Mouse (Mus musculus) spleen, adult 18-20 months (tissue): ENCODE results near the gene Tdrd9.

ENCODE experiments used
- DNase-seq, 2 experiments: peaks; one replicate each; pipeline ENCODE4 v3.0.0; 2022; ENCODE audit warnings: mixed read lengths in 2 of 2

Tdrd9 gene

GRCm38 (mm10) chr12:111966683-111967173 lies 4.6 kb upstream of the Tdrd9 start, which contains the start of gene Atp5mpl:
Gene Atp5mpl, minus strand, starts transcription at chr12:111966977.
- DNase-seq = peak; percentile 86 to 97

GRCm38 (mm10) chr12:111970085-111970484 lies 1.3 kb upstream of the Tdrd9 start:
- DNase-seq = no peak

GRCm38 (mm10) chr12:111972504-111972903 lies 1.1 kb downstream of the Tdrd9 start:
- no peak for DNase-seq

GRCm38 (mm10) chr12:111974578-111974977 lies 3.2 kb downstream of the Tdrd9 start:
- no peak for DNase-seq

- no peak for DNase-seq
Measured at GRCm38 (mm10) chr12:111977138-111977537, 5.8 kb downstream of the Tdrd9 start.

GRCm38 (mm10) chr12:111978274-111978673 lies 6.9 kb downstream of the Tdrd9 start:
- no peak for DNase-seq

GRCm38 (mm10) chr12:111980887-111981367 lies 9.6 kb downstream of the Tdrd9 start, which contains the start of gene Rd3l:
Gene Rd3l, minus strand, starts transcription at chr12:111981317.
- DNase-seq = no peak

- no peak for DNase-seq
Measured at GRCm38 (mm10) chr12:111981831-111982230, 10.5 kb downstream of the Tdrd9 start.

GRCm38 (mm10) chr12:111983165-111983564 lies 11.8 kb downstream of the Tdrd9 start:
- DNase-seq = no peak

GRCm38 (mm10) chr12:111986756-111987155 lies 15.4 kb downstream of the Tdrd9 start:
- no peak for DNase-seq

GRCm38 (mm10) chr12:111992626-111993025 lies 21.3 kb downstream of the Tdrd9 start:
- DNase-seq = no peak

GRCm38 (mm10) chr12:111995161-111995560 lies 23.8 kb downstream of the Tdrd9 start:
- no peak for DNase-seq

GRCm38 (mm10) chr12:111999735-112000134 lies 28.4 kb downstream of the Tdrd9 start:
- no peak for DNase-seq

- peak in 1 of 2 experiments; percentile 52 for DNase-seq
Measured at GRCm38 (mm10) chr12:112001223-112001622, 29.9 kb downstream of the Tdrd9 start.

- DNase-seq = no peak
Measured at GRCm38 (mm10) chr12:112012511-112013270, 41.3 kb downstream of the Tdrd9 start.

GRCm38 (mm10) chr12:112013271-112013801 lies 42.0 kb downstream of the Tdrd9 start:
- no peak for DNase-seq

GRCm38 (mm10) chr12:112016346-112016745 lies 45.0 kb downstream of the Tdrd9 start:
- no peak for DNase-seq

GRCm38 (mm10) chr12:112023306-112023705 lies 51.9 kb downstream of the Tdrd9 start:
- DNase-seq = no peak

- DNase-seq = no peak
Measured at GRCm38 (mm10) chr12:112024581-112025310, 53.4 kb downstream of the Tdrd9 start.

- no peak for DNase-seq
Measured at GRCm38 (mm10) chr12:112025457-112025856, 54.1 kb downstream of the Tdrd9 start.

GRCm38 (mm10) chr12:112025907-112026645 lies 54.7 kb downstream of the Tdrd9 start:
- DNase-seq = no peak

- DNase-seq = no peak
Measured at GRCm38 (mm10) chr12:112027408-112027807, 56.0 kb downstream of the Tdrd9 start.
